Mouse (Mus musculus): ENCODE data around the gene Apoe.

Apoe gene

GRCm38 (mm10) chr7:19698907-19699826, at the start of gene Apoe:
Gene Apoe, minus strand, starts transcription at chr7:19699188.
- DNase-seq, result peak; percentile 80

GRCm38 (mm10) chr7:19747420-19748218, 48.6 kb upstream of the Apoe start:
- DNase-seq, result peak; percentile 62

DNA sequence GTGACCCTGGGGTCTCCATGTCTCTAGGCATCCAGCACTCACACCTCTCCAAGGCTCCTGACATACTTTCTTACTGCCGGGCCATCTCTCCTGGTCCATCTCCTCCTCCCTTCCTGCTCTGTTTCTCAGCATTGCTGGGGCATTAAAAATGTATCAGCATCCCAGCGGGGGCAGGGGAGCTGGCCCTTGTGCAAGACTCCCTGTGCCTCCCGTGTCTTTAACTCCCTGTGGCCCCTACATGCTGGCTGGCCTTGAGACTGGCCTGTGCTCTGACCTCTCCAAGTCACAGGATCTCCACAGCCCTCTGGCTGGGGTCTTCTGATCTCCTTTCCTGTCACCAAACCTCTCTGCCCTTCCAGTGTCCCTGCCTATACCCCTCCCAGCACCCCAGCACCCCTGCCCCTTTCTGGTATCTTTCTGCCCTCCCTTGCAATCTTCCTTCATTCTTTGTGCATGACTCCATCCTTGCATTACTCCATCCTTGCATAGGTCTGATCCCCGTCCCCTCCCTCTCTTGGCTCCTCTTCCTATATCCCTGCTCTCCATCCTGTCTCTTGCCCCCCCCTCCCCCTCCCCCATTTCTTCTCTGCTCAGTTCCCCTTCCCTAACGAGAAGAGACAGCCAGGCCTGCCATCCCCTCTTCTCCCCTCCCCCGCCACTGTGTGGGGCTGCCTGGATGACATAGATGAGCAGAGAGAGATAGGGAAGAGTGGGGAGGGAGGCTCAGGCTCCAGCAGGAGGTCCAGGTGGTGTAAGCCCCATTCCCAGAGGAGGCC, 47.6 kb upstream of the Apoe start:
- DNase-seq, result no peak

DNA sequence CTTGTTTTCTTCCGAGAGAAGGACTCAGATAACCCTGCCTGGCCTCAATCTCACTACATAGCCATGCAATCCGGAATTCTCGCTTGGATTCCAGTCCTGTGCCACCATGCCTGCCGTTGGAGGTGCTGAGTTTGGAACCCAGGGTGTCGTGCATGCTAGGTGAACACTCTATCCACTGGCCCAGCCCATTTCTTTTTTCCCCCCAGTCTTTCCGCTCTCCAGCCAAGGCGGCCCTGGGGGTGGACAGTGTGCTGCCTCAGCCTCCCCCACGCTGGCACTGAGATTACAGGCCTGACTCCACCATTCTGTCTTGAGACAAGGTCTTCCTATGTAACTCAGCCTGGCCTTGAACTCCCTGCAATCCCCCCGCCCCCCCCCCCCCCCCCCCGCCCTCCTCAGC, 47.0 kb upstream of the Apoe start:
- DNase-seq, result no peak

DNA sequence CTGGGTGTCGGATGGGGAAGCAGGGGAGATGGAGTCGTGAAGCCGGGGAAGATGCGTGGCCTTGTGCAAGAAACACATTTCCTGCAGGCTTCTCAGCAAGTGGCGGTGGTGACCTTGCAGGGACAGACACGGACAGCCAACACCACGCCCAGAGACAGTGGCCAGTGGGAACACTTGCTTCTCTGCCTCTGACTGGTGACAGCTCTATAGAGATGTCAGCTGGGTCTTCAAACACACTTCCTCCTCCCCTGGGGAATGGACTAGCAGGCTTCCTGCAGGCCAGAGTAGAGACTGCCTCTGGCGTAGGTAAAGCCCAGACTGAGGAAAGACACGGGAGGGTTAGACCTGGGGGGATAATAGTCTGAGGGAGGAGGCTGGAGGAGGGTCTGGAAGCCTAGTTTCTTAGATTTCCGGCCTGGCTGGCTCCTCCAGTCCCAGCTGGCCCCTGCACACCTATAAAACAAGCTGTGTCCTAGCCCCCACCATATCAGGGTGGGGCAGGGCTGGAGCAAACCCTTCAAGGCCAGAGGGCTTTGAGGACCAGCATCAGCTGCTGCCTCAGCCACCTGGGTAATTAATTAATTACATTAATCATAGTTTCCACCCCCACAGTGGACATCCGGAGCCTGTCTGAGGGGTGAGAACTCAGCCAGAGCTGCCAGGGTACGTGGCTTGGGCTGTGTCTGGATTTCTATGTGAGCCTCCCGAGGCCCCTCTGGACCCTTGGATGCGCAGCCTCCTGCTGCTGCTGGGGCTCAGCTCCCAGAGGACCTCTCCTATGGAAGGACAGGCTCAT, 45.8 kb upstream of the Apoe start:
- peak; percentile 76 for DNase-seq

GRCm38 (mm10) chr7:19743791-19744190, 44.8 kb upstream of the Apoe start:
- no peak for DNase-seq

- DNase-seq, result no peak
Observed at GRCm38 (mm10) chr7:19742468-19742867, 43.5 kb upstream of the Apoe start.

DNA sequence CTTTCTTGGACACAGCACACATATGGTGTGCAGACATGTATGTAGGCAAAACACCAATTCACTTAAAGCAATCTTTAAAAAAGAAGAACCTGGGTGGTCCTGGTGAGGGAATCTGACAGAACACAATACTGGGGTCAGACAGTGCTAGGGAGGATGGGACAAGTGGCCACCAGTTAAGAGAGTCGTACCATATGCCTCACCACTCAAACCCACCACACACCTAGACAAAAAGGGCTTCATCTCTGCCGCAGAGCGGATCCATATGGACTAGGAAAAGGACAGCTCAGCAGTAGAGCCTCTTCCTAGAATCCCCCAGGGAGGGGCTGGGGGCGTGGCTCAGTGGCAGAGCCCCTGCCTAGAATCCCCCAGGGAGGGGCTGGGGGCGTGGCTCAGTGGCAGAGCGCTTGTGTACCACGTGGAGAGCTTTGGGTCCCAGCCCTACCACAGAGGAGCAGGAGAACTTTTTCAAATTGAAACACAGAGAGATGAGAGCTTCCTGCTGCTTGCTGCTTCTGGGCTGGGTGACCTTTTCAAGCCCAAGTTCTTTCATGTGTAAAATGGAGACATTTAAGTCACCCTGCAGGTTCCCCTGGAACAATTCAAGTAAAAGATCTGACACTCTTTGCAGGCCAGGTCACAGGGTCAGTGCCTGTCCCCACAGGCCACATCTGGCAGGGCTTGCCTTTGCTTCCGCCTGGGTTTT, 42.5 kb upstream of the Apoe start:
- peak; percentile 80 for DNase-seq

- DNase-seq, result peak; percentile 54
Observed at GRCm38 (mm10) chr7:19740269-19740668, 41.3 kb upstream of the Apoe start.

DNA sequence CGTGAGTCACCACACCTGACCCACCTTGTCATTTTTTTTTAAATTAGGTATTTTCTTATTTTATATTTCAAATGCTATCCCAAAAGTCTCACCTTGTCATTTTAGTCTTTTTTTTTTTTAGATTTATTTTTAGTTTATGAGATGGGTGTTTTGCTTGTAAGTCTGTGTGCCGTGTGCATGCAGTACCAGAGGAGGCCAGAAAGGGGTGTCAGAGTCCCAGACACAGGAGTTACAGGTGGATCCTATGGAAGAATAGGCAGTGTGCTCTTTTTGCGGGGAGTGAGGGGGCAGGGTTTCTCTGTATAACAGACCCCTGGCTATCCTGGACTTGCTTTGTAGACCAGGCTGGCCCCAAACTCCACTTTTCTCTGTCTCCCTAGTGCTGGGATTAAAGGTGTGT, 39.8 kb upstream of the Apoe start:
- DNase-seq, result no peak

DNA sequence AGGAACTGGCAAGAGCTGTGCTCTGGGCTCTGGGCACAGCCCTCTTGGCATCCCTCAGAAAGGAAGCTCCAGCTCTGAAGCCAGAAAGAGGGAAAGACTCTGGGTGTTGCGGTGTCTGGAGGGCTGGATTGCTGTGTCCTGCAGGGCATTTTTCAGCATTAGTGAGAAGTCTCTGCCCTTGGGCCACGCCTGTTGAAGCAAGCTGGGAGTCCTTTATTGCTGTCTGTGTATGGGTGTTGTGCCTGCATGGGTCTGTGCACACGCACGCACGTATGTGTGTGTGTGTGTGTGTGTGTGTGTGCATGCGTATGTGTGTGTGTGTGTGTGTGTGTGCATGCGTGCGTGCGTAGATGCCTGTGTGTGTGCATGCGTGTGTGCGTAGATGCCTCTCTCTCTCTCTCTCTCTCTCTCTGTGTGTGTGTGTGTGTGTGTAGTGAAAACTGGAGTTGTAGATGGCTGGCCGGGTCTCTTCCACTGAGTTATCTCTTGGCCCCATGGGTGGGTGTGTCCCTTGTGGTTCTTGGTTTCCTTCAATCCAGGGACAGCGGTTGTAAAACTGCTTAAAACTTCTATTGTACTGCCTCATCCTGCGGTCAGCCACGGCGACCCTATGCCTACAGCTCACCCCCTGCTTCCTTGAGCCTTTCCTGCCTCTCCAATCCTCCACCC, 37.5 kb upstream of the Apoe start:
- peak; percentile 24 for DNase-seq

GRCm38 (mm10) chr7:19734178-19734666, 35.2 kb upstream of the Apoe start:
- DNase-seq, result no peak

GRCm38 (mm10) chr7:19726541-19726940, 27.6 kb upstream of the Apoe start:
- peak; percentile 27 for DNase-seq

DNA sequence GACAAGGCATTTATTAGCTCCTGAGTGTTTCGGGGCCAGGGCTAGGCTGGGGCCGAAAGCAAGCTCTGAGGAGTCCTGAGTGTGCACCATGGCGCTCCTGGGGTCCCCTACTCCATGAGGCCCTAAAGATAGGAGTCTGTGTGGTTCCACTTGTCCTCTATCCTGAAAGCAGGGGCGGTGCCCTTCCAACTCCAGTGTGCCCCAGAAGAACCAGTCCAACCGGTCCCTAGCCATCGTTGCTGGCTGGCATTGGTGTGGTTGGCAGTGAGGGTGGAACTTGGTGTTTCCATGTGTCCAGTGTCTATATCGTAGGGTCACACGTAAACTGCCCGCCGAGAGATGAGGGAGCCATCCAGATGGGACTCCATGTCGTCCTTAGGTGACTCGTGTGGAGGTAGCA, 25.2 kb upstream of the Apoe start:
- DNase-seq, result peak; percentile 39

DNA sequence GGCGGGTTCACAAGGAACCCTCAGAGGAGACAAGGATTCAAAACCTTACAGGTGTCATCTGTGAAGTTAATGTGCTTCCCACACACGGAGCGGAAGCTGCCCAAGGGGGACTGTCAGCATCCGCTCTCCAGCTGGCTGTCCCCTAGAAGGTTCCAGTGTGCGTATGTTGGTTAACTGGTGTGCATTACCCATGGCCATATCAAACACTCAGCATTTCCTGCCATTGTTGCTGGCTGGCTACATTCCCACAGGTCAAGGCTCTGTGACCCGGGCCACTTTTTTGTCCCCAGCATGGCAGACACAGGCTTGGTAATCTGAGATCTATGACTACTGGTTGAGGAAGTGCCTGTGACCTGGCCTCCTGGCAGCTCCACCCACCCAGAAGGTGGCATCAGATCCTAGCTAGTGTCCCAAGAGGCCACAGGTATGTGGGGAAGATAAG, 23.8 kb upstream of the Apoe start:
- peak; percentile 82 for DNase-seq

GRCm38 (mm10) chr7:19719200-19719599, 20.2 kb upstream of the Apoe start:
- DNase-seq, result no peak

- DNase-seq, result no peak
Observed at GRCm38 (mm10) chr7:19718297-19718952, 19.4 kb upstream of the Apoe start.

- no peak for DNase-seq
Observed at GRCm38 (mm10) chr7:19717346-19717745, 18.4 kb upstream of the Apoe start.

GRCm38 (mm10) chr7:19716822-19717221, 17.8 kb upstream of the Apoe start:
- no peak for DNase-seq

DNA sequence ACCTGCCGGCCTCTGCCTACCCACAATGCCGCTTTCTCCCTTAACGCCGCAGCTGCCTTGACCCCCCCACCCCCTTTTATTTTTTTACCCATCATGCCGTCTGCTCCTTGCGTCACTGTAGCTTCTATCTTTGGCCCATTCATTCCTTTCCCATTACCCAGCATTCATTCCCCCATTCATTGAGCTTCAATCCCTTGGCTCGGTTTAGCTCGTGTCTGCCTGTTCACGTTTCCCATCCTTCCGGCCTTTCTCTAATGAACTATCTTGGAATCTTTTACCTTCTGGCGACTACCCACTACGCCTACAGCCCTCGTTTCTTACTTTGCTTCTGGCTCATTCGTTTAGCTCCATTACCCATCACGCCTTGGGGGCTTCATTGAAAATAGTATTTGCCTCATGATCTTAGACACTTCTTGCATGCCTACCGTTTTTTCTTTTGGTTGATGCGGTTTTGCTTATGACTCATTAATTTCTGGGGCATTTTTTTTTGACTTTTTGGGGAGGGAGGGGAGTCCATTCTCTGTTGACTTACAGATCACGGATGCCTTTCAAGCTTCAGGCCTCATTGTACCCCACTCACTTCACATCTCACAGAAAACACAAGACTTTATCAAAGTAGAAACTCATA, 17.2 kb upstream of the Apoe start:
- no peak for DNase-seq

Measured in kidney, postnatal 10 days (tissue).